Mouse (Mus musculus) NIH3T3 (cell line): ENCODE results near the gene Polr2e.
"Not testable (repeated sequence)": the region's sequence is repeated elsewhere in the genome, so short reads cannot be mapped to it uniquely, and the experiment has no call there.

ENCODE experiments used
- DNase-seq: peaks from one replicate; pipeline ENCODE4 v3.0.0-alpha.2; 2012; ENCODE audit warnings: low read depth

The Polr2e gene

DNA sequence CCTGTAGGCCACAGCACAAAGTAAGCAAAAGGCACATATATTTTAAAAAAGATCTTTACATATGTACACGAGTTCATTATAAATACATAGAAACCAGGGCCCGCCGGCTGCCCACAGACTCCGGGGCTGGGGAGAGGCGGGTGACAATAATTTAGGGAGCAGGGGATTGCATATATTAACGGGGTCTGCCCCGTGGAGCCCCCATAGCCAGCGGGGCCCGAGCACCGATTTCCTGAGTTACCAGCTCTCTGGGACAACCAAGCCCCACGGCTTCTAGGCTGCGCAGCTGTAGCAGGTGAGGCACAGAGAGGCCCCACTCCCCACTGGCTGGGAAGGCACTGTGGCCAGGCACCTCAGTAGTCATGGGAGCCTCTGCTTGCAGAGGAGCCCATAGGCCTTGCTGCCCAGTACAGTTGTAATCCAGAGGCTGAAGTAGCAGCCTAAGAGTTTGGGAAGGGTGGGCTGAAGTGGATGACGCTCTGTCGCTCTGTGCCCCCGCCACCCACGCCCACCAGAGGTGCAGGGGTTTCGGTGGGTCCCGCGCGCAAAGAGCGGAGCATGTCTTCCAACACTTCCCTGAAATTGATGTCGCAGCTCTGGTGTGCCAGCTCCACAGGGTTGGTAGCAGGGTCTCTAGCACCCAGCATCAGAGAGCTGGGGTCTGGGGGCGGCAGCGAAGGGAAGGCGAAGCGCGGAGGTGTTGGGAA, 17.5 kb upstream of the Polr2e start:
- DNase-seq = no peak

DNA sequence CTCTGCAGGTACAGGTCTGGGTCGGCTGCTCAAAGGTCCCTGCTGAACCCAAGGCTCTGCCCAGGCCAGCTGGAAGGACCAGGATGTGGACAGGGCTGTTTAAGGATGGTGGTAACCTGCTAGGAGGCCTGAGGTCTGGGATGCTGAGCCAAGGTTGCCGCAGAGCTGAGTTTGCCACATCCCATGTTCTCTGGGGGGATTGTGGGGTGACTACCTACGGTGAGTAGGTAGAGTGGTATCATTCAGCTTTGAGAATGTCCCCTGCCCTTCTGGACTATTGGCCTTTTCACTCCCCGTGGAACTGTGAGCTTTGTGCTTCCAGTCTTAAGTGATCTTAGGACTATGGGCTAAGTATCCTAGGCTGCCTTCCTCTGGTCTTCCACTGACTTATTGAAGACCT, 16.9 kb upstream of the Polr2e start:
- DNase-seq = no peak

DNA sequence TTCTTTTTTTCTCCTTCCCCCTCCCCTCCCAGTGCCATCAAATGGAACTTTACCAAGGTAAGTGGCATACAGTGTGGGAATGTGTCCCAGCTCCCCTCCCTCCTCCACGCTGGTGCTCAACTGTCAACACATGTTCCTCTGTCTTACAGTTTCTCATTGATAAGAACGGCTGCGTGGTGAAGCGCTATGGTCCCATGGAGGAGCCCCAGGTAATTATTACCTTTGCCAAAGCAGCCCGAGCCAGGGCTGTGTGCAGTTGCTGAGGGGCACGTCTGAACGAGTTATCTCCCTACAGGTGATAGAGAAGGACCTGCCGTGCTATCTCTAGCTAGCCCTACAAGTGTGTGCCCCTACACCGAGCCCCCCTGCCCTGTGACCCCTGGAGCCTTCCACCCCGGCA, 16.3 kb upstream of the Polr2e start:
- no peak for DNase-seq

DNA sequence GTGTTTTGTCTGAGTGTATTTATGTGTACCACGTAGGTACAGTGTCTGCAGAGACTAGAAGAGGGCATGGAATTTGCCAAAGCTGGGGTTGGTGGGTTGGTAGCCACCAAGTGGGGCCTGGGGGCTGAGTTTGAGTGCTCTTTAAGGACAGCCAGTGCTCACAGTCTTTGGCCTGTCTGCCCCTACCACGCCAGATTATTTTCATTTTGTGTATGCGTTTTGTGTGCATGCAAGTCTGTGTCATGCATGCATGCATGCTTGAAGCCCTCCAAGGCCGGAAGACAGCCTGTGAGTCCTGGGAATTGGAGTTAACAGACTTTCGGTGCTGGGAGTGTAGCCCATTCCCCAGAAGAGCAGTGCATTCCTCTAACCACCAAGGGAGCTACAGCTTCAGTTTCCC, 15.8 kb upstream of the Polr2e start:
- DNase-seq = no peak

DNA sequence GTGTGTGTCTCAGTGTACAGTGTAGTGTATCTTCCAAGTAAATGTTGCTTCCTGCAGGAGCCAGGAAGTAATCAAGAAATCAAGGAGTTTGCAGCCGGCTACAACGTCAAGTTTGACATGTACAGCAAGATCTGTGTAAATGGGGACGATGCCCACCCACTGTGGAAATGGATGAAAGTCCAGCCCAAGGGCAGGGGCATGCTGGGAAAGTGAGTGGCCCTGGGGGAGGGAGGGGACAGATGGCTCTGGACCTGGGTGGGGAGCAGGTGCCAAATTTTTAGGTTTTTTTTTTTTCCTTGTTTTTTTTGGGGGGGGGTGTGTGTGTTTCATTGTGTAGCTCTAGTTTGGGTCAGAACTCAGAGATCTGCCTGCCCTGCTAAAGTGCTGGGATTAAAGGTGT, 15.3 kb upstream of the Polr2e start:
- DNase-seq = not testable (repeated sequence)

DNA sequence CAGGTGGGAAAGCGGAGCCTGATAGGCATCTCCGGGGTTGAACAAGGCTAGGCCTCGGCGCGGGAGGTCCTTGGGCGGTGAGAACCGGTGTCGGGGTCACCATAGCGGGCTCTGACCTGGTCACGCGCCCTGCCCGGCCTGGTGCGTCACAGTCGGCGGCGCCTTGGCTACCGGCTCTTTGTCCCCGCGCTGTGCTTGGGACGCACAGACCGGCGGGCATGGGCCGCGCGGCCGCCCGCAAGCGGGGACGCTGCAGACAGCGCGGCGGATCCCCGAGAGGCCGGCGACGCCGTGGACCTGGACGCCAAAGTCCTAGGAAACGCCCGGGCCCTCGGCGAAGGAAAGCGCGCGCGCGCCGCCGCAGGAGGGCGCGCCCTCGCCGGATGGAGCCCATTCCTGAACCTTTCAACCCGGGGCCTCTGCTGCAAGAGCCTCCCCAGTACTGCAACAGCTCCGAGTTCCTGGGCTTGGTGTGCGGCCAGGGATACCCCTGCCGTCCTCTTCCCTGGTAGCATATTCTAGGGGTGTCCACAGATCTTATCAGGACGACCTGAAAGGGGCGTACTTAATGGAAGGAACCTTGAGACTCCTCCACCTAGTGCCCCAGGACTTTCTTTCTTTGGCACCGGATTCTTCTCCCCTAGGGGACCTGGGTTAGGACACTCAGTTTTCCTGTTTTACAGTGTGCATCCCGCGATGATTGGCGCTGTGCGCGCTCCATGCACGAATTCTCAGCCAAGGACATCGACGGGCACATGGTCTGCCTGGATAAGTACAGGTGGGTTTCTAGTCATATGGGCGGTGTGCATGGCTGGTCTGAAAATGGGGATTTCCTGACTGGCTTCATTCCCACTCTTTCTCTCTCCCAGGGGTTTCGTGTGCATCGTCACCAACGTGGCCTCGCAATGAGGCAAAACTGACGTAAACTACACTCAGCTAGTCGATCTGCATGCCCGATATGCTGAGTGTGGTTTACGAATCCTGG, 14.5 kb upstream of the Polr2e start:
- peak; percentile 87 for DNase-seq

DNA sequence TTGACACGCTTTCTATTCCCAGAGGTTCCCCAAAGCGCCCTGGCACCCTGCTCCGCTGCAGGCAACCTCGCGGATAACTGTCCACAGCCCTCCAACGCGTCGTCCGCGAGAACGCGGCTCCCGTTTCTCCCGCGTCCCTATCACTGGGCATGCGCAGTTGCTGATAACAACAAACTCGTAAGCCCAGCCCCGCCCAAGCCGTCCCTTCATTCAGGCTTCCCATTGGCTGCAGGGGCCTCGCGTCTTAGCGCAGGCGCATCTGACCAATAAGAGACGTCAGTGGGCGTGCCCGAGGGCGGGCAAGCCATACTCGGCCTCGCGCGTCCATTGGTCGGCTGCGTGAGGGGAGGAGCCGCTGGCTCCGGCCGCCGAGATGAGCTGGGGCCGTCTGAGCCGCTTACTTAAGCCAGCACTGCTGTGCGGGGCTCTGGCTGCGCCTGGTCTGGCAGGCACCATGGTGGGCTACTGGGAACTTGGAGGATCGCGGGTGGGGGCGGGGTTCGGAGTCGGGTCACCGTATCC, 13.7 kb upstream of the Polr2e start:
- peak; percentile 100 for DNase-seq

DNA sequence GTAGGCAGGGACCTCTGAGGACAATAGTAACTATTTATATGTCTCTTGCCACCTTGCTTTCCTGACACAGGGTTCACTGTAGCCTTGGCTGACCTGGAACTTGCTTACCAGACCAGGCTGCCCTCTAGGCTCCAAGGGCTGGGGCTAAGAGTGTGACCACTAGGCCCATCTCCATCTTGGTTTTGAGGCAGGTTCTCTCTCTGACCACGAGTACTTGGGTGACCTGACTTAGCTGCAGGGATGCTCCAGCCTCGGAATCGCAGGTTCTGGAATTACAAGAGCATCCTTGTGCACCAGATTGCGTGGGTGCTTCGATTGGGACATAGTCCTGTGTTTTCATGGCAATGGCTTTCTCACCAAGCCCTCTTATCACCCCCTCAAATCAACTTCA, 12.8 kb upstream of the Polr2e start:
- DNase-seq = no peak

DNA sequence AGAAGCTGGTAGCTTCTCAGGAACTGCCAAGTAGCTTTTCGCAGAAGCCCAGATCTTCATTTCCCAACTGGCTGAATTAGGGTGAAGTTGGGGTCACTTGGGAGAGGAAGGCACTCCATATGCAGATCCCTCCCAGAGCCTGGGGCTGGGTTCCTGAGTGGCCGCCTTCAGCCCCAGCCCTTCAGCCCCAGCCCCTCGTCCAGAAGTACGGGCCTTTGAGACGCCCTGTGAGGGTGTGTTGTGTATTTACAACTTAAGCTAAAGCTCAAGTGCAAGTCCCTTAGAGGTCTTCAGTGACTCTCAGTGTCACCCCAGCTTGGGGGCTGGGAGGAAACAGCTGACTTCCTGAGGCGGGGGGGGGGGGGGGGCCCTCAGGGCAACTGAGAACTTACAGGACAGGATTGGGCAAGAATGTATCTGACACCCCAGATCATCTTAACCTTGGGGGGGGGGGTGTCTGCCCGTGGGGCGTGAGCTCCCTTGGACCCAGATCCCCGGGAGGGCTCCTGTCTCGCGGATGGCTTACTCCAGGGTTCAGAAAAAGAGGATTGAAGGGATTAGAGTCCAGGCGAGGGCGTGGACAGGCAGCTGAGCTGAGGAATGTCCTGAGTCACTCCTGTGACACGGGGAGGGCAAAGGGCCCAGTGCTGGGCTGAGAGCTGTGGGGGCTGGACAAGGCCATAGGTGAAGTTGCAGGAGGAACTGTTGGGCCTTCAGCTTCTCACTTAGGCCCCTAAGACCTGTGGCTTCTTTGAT, 12.2 kb upstream of the Polr2e start:
- DNase-seq = peak; percentile 74

DNA sequence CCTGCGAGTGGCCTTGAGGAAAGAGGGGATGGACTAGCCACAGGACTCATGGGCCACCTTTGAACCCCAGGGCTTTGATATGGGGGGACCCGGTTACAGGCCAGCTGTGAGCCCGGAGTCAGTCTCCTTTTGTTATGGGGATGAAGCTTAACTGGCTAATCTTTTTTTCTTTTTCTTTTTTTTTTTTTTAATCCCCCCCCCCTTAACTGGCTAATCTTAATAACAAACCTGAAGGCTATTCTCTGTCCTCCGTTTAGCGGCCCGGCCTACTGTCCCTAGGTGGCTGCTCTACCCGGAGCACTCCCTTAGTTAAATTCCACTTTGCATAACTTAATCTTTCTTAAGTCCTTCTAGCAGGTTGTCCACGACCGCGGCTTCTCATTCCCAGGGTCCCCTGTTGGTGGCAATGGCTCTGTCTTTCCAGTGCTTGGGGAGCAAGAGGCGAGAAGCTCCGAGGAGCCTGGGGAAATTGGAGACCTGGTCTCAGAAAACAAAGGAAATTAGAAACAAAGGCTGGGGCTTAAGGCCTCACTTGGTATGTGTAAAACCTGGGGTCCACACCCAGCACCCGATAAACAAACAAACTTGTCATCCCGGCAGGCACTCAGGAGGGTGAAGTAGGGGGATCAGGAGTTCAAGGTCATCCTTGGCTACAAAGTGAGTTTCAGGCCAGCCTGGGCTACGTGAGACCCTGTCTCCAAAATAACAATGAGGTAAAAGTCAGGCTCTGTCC, 11.5 kb upstream of the Polr2e start:
- DNase-seq = no peak

DNA sequence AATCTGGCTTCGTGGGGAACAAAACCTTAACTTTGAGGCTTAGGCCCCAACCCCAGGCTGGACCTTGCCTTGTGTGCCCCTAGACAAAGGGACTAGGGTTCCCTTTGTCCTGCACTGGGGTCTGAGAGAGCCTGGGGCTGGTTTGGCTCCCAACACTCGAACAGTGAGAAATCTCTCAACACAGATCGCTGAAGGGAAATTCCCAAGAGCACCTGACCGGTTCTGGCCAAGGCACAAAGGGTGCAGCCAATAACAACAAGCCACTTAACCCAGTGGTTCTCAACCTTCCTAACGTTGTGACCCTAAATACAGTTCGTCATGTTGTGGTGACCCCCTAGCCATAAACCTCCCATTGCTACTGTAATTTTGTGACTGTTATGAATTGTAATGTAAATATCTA, 10.6 kb upstream of the Polr2e start:
- no peak for DNase-seq

DNA sequence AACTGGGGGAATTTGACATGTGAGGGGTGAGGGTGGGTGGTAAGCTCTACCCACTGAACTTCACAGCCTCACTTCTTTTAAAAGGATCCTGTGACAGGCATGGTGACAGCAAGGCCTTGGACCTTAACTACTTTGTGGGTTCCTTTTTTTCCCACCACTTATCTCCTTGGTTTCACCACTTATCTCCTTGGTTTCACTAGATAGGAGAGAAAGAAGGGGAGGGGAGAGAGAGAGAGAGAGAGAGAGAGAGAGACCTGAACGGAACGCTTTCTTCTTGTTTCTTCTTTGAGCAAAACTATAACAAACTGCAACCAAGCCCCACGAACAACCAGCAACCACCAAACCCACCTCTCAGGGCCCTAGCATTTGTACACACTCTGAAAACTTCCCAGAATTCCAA, 9.2 kb upstream of the Polr2e start:
- no peak for DNase-seq

DNA sequence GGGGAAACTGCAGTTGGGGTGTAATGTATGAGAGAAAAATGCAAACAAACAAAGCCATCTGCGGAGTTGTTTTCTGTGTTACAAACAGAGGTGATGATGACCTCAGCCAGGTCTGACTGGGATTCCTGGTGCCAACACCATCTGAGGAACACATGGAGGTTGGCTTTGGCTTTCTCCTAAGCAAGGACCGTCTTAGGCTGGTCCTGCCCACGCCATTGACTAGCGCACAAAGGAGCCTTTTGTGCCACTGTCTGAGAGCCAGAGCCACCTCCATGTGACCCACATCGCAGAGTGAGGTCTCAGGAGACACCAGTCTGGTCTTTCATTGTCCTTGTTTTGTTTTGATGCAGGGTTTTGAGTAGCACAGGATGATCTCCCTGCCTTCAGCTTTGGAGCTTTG, 8.8 kb upstream of the Polr2e start:
- DNase-seq = no peak

DNA sequence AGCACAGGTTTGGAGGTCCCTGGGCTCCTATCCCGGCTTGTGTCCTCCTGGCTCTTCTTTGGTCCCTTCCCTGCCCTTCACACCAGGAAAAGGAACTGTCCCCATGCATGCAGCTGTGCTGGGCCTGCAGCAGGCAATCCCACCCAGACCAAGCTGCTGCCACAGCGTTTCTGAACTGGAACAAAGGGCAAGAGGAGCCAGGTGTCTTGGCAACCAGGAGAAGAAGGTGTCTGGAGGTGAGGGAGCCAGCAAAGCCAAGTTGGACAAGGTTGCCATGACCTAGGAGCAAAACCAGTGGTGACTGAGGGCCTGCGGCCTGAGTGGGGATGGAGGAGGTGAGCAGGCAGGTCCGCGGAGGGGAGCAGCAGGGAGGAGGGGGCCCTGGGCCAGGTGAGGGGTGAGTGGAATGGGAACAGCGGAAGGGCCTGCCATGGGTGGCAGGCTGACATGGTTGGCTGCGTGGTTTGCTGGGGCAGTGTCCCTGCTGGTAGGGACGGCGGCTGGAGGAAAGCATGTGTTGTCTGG, 7.5 kb upstream of the Polr2e start, which contains the start of gene Gpx4:
TSS of gene Gpx4 (plus strand) at position 126 of the 525 bp plus-strand sequence.
- no peak for DNase-seq

DNA sequence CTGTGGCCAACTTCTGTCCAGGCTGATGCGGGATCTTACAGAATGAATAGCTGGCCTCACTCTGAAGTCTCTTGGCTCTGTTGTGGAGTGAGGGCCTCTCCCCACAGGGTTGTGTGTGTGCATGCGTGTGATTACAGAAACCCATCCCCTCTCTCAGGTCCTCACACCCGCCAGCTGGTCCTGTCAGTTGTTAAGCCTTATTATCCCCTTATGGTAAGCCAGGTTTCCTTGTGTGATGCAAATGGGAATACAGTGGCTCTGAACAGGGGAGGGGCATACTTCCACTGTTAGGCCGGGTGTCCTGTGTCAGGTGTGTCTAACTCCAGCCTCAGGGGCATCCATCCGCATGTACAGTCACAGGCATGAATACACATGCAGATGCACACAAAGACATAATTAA, 6.2 kb upstream of the Polr2e start:
- DNase-seq = no peak

DNA sequence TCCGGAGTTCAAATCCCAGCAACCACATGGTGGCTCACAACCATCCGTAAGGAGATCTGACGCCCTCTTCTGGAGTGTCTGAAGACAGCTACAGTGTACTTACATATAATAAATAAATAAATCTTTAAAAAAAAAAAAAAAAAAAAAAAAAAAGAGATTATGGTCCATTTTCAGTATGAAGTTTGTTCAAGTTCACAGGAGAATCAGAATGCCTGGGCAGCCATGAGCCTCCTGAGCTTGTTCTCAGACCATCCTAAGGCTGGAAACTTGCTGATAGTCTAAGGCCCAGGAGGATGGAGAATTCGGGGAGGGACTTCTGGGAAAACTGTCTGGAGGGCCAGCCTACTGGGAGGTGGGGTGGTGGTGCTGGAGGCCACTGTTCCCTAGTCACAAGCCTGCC, 5.8 kb upstream of the Polr2e start:
- DNase-seq = peak; percentile 32

DNA sequence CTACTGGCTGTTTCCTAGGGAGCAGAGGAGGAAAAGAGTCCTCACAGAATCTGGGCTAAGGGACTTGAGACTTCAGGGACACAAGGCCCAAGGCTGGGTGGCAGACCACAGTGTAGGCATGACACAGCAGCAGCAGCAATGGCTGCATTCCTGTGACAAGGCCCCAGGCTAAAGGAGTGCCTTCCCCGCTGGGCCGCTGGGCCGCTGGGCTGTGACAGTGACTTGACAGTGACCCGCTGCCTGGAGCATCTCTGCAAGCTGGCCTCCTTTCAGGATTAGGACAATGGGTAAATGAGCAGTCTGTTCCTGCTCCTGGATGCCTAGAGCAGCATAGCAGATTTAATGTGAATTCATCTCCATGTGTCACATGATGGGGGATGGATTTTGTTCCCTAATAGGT, 4.5 kb upstream of the Polr2e start:
- DNase-seq = no peak

DNA sequence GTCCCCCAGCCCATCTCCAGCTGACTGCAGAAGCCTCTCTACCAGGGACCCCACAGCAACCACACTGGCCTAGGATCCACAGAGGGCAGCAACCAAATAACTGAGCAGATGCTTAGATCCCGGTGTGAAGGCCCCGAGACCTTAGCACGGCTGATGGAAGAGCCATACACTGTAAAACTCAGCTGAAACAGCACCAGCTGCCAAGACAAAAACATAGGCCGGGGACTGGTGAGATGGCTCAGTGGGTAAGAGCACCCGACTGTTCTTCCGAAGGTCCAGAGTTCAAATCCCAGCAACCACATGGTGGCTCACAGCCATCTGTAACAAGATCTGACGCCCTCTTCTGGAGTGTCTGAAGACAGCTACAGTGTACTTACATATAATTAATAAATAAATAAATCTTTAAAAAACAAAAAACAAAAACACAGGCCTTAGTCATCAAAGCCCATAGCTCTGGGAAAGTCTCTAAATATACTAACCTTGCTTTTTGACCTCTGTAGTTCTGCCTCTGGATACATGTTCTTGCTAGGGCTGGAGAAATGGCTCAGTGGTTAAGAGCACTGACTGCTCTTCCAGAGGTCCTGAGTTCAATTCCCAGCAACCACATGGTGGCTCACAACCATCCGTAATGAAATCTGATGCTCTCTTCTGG, 1.9 kb upstream of the Polr2e start:
- not testable (repeated sequence) for DNase-seq

DNA sequence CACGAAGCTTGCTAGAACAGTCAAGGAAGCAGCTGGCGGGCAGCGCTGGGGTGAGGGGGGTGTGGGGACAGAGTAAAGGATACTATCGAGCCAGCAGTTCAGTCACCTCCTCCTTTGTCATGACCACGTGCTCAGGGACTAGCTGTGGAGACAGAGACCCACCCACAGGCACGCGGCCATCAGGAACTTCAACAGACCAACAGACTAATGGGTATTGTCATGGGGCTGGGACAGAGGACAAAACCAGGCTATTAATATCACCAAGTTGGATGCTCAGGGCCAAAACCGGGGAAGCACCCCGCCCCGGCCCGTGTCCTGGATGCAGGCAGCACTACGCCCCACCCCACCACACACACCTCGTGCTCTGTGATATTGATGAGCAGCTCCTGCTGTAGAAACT, 2.8 kb downstream of the Polr2e start:
- DNase-seq = no peak

DNA sequence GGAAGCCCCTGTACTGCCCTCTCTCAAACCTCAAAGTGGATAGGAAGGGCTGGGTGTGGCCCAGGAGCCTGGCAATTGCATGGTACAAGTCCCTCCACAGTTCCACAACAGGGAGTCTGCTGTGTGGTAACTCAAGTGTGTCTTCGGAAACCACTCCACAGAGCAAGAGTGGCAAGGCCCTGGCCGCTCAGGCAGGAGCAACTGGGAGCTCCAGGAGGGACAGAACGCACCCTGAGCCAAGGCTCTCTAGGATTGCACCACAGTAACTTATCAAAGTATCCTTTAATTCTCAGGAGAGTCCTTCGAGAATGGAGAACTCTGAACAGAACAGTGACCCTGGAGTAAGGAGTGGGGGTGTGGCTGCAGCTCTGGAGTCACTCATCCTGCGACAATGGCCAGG, 3.9 kb downstream of the Polr2e start:
- no peak for DNase-seq

DNA sequence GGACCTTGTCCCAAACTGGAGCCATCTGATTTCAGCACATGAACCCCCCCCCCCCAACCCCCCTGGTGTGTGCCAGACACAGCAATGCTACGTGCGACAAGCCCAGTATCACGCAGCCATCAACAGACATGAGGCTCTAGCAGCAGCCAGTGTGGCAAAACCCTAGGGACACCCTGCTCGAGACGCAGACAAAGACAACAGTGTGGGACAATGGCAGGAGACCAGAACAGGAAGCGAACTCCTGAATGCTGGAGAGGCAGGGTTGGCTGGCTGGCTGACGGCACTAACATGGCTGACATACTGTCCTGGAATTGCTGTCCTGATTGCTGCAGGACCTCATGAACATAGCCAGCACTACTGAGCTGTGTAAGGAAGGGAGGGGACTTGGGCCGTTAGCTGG, 4.4 kb downstream of the Polr2e start:
- DNase-seq = no peak
